Mouse (Mus musculus) midbrain, embryonic 14.5 days (tissue): ENCODE results near the gene Sept10. TPM values are rescaled to one million over a fixed set of nuclear protein-coding genes. Genes with fewer than 3 reads are reported as not detected.

Experiments used
- ATAC-seq: fragments of 200-750 bp; cut with Nextera tagmentation; 2 replicates; pipeline ENCODE4 v1.8.0; 2017; ENCODE audit warnings: moderate number of reproducible peaks, moderate library complexity; ENCODE audit not compliant: low FRiP score, low TSS enrichment
- DNase-seq: peaks from one replicate; pipeline ENCODE4 v3.0.0-alpha.2; 2015
- H3K27ac ChIP-seq: fragments of 300-500 bp; sonication (generic); replicated peaks from 2 replicates; pipeline ENCODE4 v1.5.1; 2014; ENCODE audit warnings: mild to moderate bottlenecking, low read depth, low read length, moderate library complexity
- H3K27me3 ChIP-seq: fragments of 300-500 bp; sonication (generic); 2 replicates; pipeline ENCODE4 v1.6.1; 2014; ENCODE audit warnings: low read length, control low read depth, mixed read lengths; ENCODE audit not compliant: control insufficient read depth, insufficient read depth
- H3K36me3 ChIP-seq: fragments of 300-500 bp; sonication (generic); 2 replicates; pipeline ENCODE4 v1.6.1; 2014; ENCODE audit warnings: low read length, control low read depth; ENCODE audit not compliant: control insufficient read depth, insufficient read depth
- H3K4me1 ChIP-seq: fragments of 300-500 bp; sonication (generic); 2 replicates; pipeline ENCODE4 v1.6.1; 2014; ENCODE audit warnings: mild to moderate bottlenecking, antibody characterized with exemption, low read length, control low read depth; ENCODE audit not compliant: control insufficient read depth, insufficient read depth
- H3K4me2 ChIP-seq: fragments of 300-500 bp; sonication (generic); 2 replicates; pipeline ENCODE4 v1.6.1; 2014; ENCODE audit warnings: mild to moderate bottlenecking, low read length, moderate library complexity
- H3K4me3 ChIP-seq: fragments of 300-500 bp; sonication (generic); replicated peaks from 2 replicates; pipeline ENCODE4 v1.5.1; 2014; ENCODE audit warnings: low read depth, low read length
- H3K9ac ChIP-seq: fragments of 300-500 bp; sonication (generic); replicated peaks from 2 replicates; pipeline ENCODE4 v1.6.1; 2014; ENCODE audit warnings: mild to moderate bottlenecking, low read length, moderate library complexity
- H3K9me3 ChIP-seq: fragments of 300-500 bp; sonication (generic); 2 replicates; pipeline ENCODE4 v1.6.1; 2016; ENCODE audit warnings: low read length, control low read depth, mixed read lengths; ENCODE audit not compliant: control insufficient read depth
- WGBS: fragments of 180-500 bp; shearing (Covaris S2); extraction: QIAGEN DNeasy Blood & Tissue Kit; methylation state at CpG from one replicate; pipeline ENCODE4 v1.1.7; 2014; 5-methylcytosine and 5-hydroxymethylcytosine counted together
- polyA plus RNA-seq: library from polyadenylated mRNA; unstranded; fragments of >200 nt; fragmentation: Nextera tagmentation; extraction: Ambion mirVana; gene quantifications from 2 replicates; pipeline ENCODE4 v1.2.1, GENCODE M21; 2014

Gene Sept10
- polyA plus RNA-seq, 1 experiment from 2014 or later: 18.4 TPM

DNA sequence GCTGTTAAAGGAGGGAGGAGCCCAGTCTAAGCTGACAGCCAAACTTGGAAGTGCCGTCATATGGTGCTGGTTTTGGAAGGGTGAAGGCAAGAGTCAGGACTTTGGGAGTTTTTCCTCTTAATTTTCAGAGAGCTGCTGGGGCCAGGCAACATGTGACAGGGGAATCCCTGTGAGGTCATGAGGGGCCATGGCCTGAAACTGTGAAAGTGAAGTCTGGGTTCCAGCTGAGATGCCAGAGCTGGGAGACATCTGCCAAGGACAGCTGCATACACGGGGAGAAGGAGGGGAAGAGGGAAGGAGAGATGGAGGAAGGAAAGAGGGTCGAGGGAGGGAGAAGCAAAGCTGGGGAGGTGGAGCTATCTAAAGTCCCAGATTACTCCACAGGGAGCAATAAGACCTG is 16.1 kb upstream of the Sept10 start:
- H3K4me2 ChIP-seq: no peak overlapping the region
- ATAC-seq (no peak), DNase-seq (no peak)
- H3K27me3 ChIP-seq: no peaks in the 10 kb centered on the region
- no peak overlapping the region for H3K4me3 ChIP-seq
- no peak overlapping the region for H3K27ac ChIP-seq
- H3K4me1 ChIP-seq: no peaks in the 10 kb centered on the region
- WGBS: 62% methylated on average over 3 of the region's 3 CpGs
- H3K36me3 ChIP-seq: no peaks in the 10 kb centered on the region
- H3K9ac ChIP-seq: no peak overlapping the region
- H3K9me3 ChIP-seq: no peaks in the 10 kb centered on the region

- ATAC-seq: no peak
- H3K4me1 ChIP-seq: no peaks in the 10 kb centered on the region
- DNase-seq: no peak
Observed at GRCm38 (mm10) chr10:59236486-59236885, 14.8 kb upstream of the Sept10 start.

GRCm38 (mm10) chr10:59235847-59236246 is 14.2 kb upstream of the Sept10 start:
- 57% methylated on average over 4 of the region's 4 CpGs for WGBS
- Histone ChIP-seq H3K27ac (no peak overlapping the region), H3K4me1 (no peaks in the 10 kb centered on the region), H3K9ac (no peak overlapping the region), H3K27me3 (no peaks in the 10 kb centered on the region), H3K36me3 (no peaks in the 10 kb centered on the region), H3K4me3 (no peak overlapping the region), H3K9me3 (no peaks in the 10 kb centered on the region), H3K4me2 (no peak overlapping the region)
- DNase-seq (no peak), ATAC-seq (no peak)

More at GRCm38 (mm10) chr10:59236486-59236885, 14.8 kb upstream of the Sept10 start:
- no peaks in the 10 kb centered on the region for H3K36me3 ChIP-seq
- H3K27me3 ChIP-seq: no peaks in the 10 kb centered on the region
- no peak overlapping the region for H3K4me3 ChIP-seq
- no peak overlapping the region for H3K4me2 ChIP-seq
- no peak overlapping the region for H3K9ac ChIP-seq
- 89% methylated on average over 6 of the region's 6 CpGs for WGBS
- no peak overlapping the region for H3K27ac ChIP-seq
- no peaks in the 10 kb centered on the region for H3K9me3 ChIP-seq

GRCm38 (mm10) chr10:59235227-59235626 is 13.6 kb upstream of the Sept10 start:
- Histone ChIP-seq H3K4me3 (no peak overlapping the region), H3K4me2 (no peak overlapping the region), H3K27ac (no peak overlapping the region), H3K9ac (no peak overlapping the region), H3K36me3 (no peaks in the 10 kb centered on the region), H3K4me1 (no peaks in the 10 kb centered on the region), H3K27me3 (no peaks in the 10 kb centered on the region), H3K9me3 (no peaks in the 10 kb centered on the region)
- no peak for DNase-seq
- ATAC-seq: no peak
- 96% methylated on average over 2 of the region's 2 CpGs for whole genome bisulfite sequencing

- DNase-seq (no peak), ATAC-seq (no peak)
- H3K9ac ChIP-seq: no peak overlapping the region
- no peaks in the 10 kb centered on the region for H3K36me3 ChIP-seq
- H3K4me2 ChIP-seq: no peak overlapping the region
- H3K27ac ChIP-seq: no peak overlapping the region
- peaks cover 7% of the 10 kb centered on the region; the same call in 1 of the 2 replicates for H3K4me1 ChIP-seq
- 84% methylated on average over 4 of the region's 4 CpGs for WGBS
- no peak overlapping the region for H3K4me3 ChIP-seq
- no peaks in the 10 kb centered on the region for H3K9me3 ChIP-seq
- no peaks in the 10 kb centered on the region for H3K27me3 ChIP-seq
Observed at GRCm38 (mm10) chr10:59229205-59229820, 7.7 kb upstream of the Sept10 start.

DNA sequence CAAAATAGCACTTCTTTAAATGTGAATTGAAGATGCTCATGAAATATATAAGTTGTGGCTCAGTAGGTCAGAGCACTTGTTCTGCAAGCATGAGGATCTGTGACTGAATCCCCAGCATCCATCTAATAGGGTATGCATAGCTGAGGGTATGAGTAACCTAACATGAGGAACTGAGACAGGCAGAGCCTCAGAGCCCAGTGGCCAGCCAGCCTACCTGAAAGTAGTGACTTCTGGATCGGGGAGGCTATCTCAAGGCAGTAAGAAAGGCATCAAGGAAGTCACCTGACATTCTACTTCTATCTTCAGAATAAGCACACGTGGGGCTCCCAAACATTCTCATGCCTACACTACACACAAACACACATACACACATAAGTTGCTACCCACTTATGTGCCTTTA is 3.5 kb upstream of the Sept10 start:
- Histone ChIP-seq H3K27me3 (no peaks in the 10 kb centered on the region), H3K4me3 (no peak overlapping the region), H3K4me2 (peak overlapping the region; percentile 5; the same call in 1 of the 2 replicates), H3K27ac (no peak overlapping the region), H3K9me3 (no peaks in the 10 kb centered on the region), H3K36me3 (no peaks in the 10 kb centered on the region), H3K9ac (no peak overlapping the region), H3K4me1 (peaks cover 21% of the 10 kb centered on the region)
- ATAC-seq (no peak), DNase-seq (no peak)
- 96% methylated on average over 2 of the region's 2 CpGs for WGBS

DNA sequence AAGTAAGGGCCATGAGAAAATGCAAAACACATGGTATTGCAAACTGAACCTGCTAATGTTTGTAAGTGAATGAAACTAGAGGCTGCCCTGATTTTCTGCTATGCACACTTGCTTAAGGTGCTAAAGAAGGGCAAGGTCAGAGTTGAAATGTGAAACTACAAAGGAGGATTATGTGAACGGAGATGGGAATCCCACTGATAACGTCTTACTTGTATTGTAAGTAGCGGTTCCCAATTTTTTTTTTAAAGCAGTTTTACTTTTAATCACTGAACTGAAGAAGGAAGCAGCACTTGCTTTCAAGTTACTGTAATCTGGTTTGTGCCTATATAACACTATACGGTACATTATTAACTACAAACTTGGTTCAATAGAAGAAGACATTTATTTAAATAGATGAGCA is 2.2 kb upstream of the Sept10 start:
- peak overlapping the region; percentile 88 for H3K4me3 ChIP-seq
- no peaks in the 10 kb centered on the region for H3K36me3 ChIP-seq
- DNase-seq: no peak
- peaks cover 30% of the 10 kb centered on the region for H3K4me1 ChIP-seq
- peak overlapping the region; percentile 99 for H3K4me2 ChIP-seq
- WGBS: 52% methylated on average over 4 of the region's 4 CpGs
- ATAC-seq: no peak
- H3K9ac ChIP-seq: no peak overlapping the region
- H3K9me3 ChIP-seq: no peaks in the 10 kb centered on the region
- no peak overlapping the region for H3K27ac ChIP-seq
- H3K27me3 ChIP-seq: no peaks in the 10 kb centered on the region

DNA sequence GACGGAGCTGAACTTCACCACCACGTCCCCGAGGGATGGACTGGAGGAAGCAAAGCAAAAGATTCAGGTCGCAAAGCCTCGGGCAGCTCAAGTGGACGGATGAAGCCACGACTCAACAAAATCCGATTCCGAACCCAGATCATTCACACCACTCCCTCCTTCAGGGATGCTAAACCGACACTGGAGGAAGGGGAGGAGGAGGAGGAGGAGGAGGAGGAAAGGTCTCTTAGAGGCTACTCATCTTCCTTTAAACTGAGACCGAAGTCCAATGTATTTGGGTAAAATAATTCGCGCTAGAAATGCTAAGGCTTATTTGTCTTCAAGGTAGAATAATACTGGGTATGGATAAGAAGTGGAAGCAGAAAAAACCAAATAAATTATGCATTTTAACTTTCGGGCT is 1.7 kb upstream of the Sept10 start:
- DNase-seq (no peak), ATAC-seq (no peak)
- 45% methylated on average over 14 of the region's 14 CpGs for WGBS
- Histone ChIP-seq H3K4me3 (peak overlapping the region; percentile 88), H3K27me3 (no peaks in the 10 kb centered on the region), H3K4me1 (peaks cover 32% of the 10 kb centered on the region), H3K9ac (peak overlapping the region; percentile 85), H3K9me3 (no peaks in the 10 kb centered on the region), H3K4me2 (peak overlapping the region; percentile 99), H3K36me3 (no peaks in the 10 kb centered on the region), H3K27ac (no peak overlapping the region)

GRCm38 (mm10) chr10:59222271-59223101 is 839 bp upstream of the Sept10 start:
- peaks cover 32% of the 10 kb centered on the region for H3K4me1 ChIP-seq
- WGBS: 3% methylated on average over 49 of the region's 49 CpGs
- peak overlapping the region; percentile 85 for H3K9ac ChIP-seq
- H3K4me2 ChIP-seq: peak overlapping the region; percentile 99
- H3K4me3 ChIP-seq: peak overlapping the region; percentile 88
- peak overlapping the region; percentile 95 for H3K27ac ChIP-seq
- H3K27me3 ChIP-seq: no peaks in the 10 kb centered on the region
- no peaks in the 10 kb centered on the region for H3K36me3 ChIP-seq
- DNase-seq (peak; percentile 43), ATAC-seq (peak; percentile 36)
- no peaks in the 10 kb centered on the region for H3K9me3 ChIP-seq
